Mouse (Mus musculus): Measurements from ENCODE around the gene Syf2.

Gene Syf2

DNA sequence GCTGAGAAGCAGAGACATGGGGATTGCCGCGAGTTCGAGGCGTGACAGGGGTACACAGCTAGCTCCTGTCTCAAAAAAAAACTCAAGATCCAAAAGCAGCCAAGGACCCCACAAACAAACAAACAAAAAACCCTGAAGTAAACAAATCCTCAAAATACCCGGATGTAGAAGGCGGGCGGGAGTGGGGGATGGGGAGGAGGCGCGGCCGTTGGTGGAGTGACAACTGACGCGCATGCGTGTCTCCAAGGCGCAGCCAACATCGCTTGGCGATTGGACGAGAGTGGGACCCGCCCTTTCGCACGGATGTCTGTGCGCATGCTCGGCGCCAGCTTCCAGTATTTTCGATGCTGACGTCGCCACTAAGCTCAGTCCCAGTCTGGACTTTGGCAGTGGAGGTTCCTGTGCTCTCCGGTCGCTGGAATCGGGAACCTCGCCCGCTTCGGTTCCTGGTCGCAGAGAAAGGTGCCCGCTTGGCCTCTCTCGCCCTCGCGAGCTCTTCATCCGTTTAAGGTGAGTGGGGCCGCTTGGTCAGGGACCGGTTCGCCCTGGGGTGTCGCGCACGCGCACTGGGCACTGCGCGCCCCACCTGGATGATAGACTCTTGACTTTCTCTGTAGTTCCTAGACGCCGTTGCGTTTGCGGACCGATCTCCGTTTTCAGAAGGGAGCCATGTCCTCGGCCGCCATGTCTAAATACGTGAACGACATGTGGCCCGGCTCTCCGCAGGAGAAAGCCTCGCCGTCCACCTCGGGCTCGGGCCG lies 7.3 kb upstream of the Syf2 start, which contains the start of gene Rsrp1:
Rsrp1 (plus strand) TSS at position 335 of the 761 bp plus-strand sequence.
- DNase-seq (ENCODE audit: low read depth, low spot score): peak; percentile 99

GRCm38 (mm10) chr4:134924019-134924741 lies 6.5 kb upstream of the Syf2 start:
- DNase-seq (ENCODE audit: low read depth, low spot score): peak; percentile 83

DNA sequence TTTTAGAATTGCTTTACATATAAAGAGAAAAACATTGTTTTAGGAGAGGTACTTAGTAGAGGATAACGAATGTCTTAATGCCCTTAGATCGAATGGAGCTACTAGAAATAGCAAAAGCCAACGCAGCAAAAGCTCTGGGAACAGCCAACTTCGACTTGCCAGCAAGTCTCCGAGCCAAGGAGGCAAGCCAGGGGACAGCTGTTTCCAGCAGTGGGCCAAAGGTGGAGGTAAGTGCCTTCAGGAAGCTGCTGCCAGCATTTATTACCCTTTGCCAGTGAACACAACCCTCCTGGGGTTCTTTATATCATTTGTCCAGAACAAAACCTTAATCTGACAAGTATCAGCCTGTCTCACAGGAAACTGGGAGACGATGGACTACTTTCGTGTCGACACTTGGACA lies 5.5 kb upstream of the Syf2 start:
- DNase-seq (ENCODE audit: low read depth, low spot score): no peak

DNA sequence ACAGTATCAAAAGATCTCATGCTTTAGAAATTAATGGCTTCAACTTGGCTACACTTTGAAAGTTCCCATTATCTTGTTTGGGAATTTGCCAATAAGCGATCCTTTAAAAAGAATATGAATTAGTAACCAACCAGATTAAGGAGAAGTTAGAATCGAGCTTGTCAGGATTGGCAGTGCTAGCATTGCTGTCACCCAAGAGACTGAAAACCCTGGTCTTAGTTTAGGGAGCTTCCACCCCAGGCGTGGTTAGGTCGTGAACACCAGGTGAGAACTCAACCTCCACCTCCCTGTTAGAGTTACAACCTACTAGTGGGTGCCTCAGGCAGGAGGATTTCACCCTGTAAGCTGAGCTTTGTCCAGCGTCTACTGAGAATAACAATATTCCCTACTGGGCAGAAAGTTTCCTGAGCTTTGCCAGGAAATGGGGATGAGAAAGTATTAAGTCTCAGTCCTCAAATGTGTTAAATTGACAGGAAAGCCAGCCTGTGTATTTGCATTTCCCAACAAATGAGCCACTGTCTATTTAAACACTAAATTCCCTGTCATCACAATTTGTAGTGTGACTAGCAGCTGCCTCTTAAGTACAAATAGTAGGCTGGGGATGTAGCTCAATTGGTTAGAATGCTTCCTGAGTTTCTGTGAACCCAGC lies 2.8 kb upstream of the Syf2 start:
- DNase-seq (ENCODE audit: low read depth, low spot score): peak; percentile 40

GRCm38 (mm10) chr4:134928464-134928836 lies 2.2 kb upstream of the Syf2 start:
- DNase-seq (ENCODE audit: low read depth, low spot score): no peak

- peak; percentile 41 for DNase-seq (ENCODE audit: low read depth, low spot score)
Observed at GRCm38 (mm10) chr4:134929536-134929935, 1.2 kb upstream of the Syf2 start.

DNA sequence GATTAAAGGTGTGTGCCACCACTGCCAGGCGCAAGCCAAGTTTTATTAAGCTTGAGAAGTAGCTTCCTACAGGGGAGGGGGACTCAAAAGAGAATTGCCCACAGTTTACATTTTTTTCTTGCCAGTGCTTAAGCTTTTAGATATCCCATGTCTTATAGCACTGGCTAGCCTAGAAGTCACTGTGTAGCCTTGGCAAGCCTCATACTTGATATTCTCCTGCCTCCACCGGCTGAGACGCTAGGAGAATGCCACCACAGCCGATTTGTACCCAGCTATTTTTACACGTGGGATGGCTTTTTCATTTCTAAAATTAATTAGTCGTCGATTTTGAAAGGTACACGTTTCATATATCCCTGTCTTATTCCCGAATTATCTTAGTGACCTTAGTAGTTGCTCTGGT lies 508 bp upstream of the Syf2 start:
- DNase-seq (ENCODE audit: low read depth, low spot score): no peak

DNA sequence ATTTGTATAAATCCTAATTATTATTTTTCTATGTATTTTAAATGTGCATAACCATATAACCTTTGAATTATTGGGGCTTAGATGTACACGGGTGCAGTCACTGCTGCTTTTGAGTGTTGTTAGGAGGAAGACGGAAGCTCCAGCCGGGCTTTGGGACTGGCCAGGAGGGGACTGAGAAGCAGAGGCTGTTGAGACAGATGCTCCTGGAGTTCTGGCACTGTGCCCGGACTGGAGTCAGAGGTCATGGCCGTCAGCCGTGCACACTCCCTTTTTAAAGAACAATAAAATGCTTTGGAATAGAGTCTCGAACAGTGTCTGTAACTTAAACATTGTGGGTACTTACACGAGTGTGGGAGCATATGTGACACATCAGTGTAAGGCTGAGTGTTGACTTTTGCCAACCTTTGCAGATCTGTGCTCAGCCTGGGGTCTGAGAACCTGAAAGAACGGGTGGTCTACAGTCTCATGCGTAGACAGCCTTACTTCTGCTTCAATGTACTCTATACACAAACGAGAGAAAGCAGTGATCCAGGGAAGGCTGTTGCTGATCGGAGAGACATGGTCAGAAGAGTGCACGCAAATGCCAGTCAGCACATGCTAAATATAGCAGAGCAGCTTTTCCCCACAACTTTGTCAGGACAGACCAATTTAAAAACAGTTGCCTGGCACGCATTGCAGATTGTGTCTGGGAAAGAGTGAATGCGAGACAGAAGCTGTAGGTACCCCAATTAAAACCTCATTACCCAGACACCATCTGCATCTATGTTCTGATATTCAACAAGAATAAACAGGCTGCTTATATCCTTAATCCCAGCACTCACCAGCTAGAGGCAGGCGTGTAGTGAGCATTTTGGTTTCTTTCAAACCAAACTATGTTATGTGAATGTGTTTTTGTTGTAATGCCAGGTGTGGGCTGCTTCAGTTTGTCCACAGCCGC lies 6.8 kb downstream of the Syf2 start:
- no peak for DNase-seq (ENCODE audit: low read depth, low spot score)

GRCm38 (mm10) chr4:134939900-134940299 lies 9.2 kb downstream of the Syf2 start:
- DNase-seq (ENCODE audit: low read depth, low spot score): no peak

DNA sequence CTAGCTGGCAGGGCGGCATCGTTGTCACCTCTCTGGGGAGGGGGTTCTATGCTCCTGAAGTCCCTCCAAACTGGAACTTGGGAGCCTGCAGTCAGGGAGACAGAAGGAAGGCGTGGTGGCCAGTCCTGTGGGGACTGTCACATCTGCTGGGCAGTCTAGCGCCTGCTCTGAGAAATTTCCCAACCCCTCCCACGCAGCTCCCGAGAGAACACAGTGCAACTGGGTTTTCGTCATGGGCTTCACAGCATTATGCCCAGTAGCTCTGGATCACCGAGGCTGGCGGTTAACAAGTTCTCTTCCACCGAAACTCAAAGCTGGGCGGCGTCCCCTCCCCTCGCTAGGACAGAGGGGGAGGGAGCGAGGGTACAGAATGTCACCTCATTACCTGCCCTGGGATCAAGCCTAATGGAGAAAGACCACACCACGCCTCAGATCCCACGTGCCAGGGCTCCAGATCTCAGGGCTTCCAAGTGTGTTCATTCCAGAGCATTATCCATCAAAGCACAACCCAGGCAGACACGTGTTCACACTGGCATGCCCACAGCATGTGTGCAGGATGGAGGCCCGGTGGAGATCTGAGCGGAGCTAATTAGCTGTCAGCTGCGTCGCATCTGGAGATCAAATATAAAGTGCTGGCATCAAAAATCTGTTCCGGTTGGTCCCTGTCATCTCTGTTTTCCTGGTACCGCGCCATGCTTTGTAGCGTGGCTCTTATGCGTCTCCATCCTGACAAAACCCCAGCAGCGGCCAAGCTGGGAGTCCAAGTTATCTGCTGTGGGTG lies 13.2 kb downstream of the Syf2 start:
- no peak for DNase-seq (ENCODE audit: low read depth, low spot score)

GRCm38 (mm10) chr4:134946024-134946744 lies 15.5 kb downstream of the Syf2 start:
- peak; percentile 65 for DNase-seq (ENCODE audit: low read depth, low spot score)

DNA sequence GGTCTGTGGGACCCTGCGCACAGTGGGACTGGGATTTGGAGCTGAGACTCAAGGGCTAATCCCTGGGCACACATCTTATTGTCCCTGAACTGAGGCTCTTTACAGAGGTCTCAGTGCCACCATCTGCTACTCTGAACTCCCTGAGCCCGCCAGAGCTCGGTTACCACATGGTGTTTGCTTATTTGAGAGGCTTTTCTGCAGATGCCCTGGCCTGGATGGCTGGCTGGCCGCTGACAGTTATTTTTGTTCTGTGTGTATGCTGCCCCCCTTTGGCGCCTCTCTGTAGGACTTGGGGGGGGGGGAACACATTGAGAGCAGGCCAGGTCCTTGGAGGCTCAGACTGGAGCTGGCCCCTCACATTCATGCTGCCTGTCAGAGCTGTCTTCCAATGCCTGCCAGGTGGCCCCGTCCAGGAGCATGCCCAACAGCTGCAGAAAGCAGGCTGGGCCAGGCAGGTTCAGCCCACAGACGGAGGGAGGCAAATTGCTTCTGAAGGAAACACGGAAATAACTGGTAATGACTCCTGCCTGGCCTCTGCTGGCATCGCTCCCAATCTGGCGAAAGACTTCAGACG lies 19.9 kb downstream of the Syf2 start:
- no peak for DNase-seq (ENCODE audit: low read depth, low spot score)

DNA sequence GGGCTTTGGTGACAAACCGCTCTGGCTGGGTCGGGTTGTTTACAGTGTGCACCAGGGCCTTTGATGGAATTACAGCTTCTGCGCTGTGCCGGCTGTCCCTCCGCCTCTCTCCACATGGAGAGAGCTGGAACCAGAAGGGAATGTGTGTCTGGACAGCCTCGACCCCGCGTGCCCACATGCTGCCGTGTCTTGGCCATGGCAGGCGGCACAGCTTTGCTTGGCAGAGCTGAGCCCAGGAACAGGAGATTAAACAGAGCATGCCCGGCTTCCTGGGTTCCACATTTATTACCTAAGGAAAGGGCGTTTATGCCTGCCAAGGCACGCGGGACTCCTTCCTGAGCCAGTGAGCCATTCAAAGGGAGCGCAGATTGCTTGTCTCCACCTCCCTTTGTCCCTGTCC lies 23.8 kb downstream of the Syf2 start:
- DNase-seq (ENCODE audit: low read depth, low spot score): no peak

GRCm38 (mm10) chr4:134955196-134955595 lies 24.5 kb downstream of the Syf2 start:
- no peak for DNase-seq (ENCODE audit: low read depth, low spot score)

DNA sequence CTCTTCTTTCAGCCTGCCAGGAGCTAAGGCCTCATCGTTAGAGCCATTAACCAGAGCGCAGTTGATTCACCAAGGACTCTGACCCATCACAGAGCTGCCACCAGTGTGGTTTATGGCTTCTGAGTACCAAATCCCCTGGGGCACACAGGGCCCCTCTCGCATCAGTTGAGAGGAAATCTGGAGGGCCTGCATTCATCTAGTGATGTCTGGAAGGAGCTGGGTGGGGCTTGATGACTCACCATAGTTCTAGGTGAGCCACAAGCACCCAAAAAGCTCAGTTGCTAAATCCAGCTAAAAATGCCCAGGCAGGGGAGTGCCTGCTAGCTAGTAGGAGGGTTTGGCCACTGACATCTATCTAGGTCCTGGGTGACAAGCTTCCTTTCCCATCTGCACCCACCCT lies 25.1 kb downstream of the Syf2 start:
- no peak for DNase-seq (ENCODE audit: low read depth, low spot score)

GRCm38 (mm10) chr4:134956328-134956727 lies 25.6 kb downstream of the Syf2 start:
- DNase-seq (ENCODE audit: low read depth, low spot score): peak; percentile 61

DNA sequence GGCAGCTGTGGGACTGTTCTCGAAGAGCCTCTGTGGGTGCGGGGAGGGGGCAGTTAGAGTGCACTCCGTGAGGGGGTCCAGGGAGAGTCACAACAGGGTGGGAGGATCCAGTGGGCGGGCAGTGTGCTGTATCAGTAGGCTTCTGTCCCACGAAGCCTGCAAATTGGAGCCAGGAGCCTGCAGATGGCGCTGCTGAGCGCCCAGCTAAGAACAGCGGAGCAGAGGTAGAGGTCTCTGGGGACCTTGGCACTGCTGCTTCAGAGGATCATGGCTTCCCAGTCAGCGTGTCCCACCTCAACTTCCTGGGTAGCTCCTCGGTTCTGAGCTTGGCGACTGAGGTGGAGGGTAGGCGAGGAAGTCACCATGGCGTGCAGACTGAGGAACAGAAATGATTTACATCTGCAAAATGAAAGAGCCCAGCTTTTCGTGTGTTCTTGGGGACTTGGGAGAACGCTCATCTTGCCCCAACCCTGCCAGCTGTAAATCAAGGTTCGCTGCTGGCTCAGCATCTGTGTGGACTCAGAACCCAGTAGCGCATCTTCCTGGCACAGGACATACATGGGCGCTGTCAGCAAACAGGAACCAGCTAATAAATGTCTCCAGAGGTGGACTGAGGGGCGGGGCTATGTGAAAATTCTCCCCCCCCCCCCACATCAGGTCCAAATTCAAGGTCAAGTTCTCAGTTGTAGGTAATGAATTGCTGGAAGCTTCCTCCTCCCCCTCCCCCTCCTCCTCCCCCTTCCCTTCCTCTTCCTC lies 32.5 kb downstream of the Syf2 start:
- DNase-seq (ENCODE audit: low read depth, low spot score): peak; percentile 79

GRCm38 (mm10) chr4:134967887-134968604 lies 37.3 kb downstream of the Syf2 start:
- no peak for DNase-seq (ENCODE audit: low read depth, low spot score)
